Mouse (Mus musculus) embryo, embryonic 11.5 days (tissue): ENCODE measurements at regions not wholly inside any gene's neighbourhood (a gene's known extent, or its start where the extent isn't known, plus 50 kb on each side); places are given as distances from the start of the nearest gene placed in this dataset.

Experiments
- DNase-seq: peaks from one replicate; pipeline ENCODE4 v3.0.0-alpha.2; 2012; ENCODE audit warnings: low read depth, low spot score

DNA sequence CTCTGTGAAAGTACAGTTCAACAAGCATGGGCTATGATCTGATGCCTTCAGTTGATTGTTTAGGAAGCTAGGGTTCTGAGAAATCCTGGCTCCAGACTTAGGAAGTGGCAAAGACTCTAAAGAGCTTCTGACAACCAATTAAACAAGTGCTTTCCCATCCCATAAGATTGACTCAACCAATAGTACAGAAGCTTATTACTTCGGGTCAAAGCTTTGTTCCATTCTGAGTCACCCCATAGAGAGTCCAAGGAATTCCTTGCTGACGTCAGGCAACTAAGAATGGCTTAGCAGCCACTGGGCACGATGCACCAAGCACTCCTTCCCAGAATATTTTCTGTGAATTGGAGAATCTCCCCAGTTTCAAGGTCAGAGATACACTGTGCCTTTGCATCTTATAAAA is 59.0 kb upstream of the Ntm start:
- no peak for DNase-seq

- no peak for DNase-seq
Measured at GRCm38 (mm10) chr9:30025275-30025674, 62.3 kb upstream of the Ntm start.

DNA sequence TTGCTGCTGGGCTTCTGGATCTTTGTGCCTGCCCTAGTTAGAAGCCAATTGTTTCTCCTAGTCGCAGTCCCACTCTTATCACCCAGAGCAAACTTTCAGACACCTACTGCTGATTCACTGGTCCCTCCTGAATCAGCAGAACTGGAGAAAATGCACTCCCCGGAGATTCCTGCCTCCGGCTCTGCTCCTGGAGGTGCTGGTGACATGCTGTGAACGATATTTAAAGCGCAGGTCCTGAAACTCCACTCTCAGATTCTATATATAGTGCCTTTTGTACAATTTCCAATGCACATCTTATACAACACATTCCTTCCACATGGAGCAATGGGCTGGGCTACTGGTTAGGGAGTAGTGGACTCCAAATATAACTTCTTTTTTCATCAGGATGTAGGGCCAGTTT is 64.0 kb upstream of the Ntm start:
- DNase-seq = no peak

GRCm38 (mm10) chr9:30040396-30040795 is 77.5 kb upstream of the Ntm start:
- DNase-seq = peak; percentile 7

GRCm38 (mm10) chr9:30064551-30064950 is 101.6 kb upstream of the Ntm start:
- no peak for DNase-seq

- DNase-seq = no peak
Measured at GRCm38 (mm10) chr9:30067980-30068379, 105.0 kb upstream of the Ntm start.

DNA sequence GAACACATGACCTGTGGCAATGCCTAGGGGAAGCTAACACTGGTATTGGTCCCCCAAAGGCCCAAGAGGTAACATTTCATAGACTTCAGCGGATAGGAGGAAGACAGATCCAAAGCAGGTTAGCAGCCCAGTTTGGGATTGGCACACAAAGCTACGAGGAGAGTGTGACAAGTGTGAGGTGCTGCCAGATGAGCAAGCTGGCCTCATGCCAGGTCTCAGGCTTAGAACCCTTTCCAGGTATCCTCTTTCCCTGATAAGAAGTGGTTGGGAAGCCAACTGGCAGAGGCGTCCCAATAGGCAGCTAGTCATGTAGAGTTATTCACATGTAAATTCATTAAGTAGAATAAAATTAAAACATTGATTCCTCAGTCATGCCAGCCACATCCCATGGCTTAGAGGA is 112.3 kb upstream of the Ntm start:
- no peak for DNase-seq

DNA sequence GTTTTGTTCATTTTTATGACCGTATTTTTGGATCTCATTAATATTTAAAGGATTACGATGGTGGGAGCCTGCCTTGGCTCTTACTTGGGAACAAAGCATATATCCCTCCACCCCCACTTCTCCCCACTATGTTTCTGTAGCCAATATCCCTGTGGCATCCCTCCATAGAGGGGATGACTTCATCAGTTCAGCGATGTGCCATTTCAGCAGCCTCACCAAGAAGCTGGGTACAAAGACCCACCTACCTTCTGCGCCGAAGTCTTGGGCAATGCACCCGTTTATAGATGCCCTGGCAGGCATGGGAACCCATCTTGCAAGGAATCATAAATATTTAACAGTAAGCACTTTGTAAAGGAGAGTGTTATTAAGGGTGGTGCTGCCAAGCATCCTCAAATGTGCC is 113.1 kb upstream of the Ntm start:
- no peak for DNase-seq

GRCm38 (mm10) chr9:30076482-30076881 is 113.5 kb upstream of the Ntm start:
- no peak for DNase-seq

- no peak for DNase-seq
Measured at GRCm38 (mm10) chr9:30101942-30102341, 139.0 kb upstream of the Ntm start.

- DNase-seq = no peak
Measured at GRCm38 (mm10) chr9:30122371-30122770, 159.4 kb upstream of the Ntm start.

DNA sequence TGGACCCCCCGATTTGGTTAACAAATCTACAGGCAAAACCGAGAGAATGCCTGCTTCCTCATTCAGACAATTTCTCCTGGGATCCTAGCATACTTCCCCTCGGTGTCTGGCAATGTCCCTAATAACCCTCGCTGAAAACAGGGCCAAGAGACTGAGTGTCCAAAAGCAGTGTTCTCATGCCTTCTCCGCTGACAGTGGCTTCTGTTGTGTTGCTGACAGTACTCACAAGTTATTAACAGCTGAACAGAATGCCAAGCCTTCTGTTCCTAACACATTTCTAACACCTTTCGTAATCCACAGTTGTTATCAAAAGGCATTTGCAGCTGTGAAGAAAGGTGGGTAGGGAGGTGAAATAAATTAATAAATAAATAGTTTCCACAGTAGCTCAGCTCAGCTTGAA is 166.2 kb upstream of the Ntm start:
- no peak for DNase-seq

DNA sequence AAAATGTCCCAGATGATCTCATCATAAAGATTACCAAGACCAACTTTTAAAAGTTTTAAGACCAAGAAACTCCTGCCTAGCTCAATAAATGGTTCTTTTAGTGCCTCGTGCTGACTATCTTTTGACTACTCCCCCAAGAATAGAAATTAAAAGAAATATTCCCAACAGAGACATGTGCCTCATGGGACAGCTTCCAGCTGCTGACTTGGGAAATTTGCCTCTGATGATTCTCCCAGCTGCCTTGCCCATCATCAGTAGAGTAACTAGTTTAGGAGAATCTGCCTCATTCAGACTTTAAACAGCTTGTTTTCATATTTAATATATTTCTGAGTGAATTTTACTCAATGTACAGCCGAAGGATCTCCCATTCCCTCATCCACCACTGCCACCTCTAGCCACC is 168.7 kb upstream of the Ntm start:
- DNase-seq = no peak

DNA sequence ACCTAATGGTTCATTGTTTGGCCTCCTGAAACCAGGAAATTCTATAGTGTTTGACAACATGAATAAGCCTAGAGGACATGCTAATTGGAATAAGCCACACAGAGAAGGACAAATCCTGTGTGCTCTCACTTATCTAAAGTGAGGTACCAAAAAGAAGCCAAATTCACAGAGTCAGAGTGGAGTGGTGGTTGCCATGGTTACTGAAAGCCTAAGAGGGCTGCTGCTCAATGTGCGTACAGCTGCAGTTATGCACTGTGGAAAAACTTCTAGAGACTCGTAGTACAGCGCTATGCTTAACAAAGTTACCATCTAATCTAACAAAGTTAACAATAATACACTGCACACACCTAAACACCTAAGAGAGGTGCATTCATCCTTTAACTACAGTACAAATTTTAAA is 171.4 kb upstream of the Ntm start:
- DNase-seq = no peak

DNA sequence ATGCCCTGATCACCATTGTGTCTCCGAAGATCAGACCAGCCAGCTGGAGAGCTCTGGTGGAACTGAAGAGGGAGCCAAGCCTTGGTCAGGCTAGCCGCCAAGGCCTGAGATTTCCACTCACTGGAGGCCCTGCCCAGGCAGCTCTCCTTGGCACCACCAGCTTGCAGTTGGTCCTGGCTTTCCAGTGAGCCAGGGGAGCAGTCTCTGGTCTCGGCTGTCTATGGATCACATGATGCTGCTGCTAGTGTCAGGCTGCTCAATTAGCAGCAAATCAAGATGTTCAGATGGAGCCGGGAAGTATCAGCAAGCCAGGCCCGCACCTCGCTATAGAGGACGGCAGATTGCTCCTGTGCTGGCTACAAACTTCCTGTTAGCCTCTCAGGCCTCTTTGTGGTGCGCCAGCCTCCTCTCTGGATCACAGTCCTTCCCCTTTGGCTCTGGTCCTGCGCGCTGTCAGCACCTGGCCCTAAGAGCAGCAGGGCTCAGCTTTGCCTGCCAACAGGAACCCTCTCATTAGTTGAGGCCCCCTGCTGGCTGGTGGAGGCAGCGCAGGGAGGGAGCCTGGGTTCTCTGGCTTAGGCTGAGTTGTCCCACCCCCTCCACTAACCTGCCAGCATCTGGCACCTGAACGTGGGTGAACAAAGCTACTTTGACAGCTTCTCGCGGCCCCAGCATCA is 174.8 kb upstream of the Ntm start:
- peak; percentile 48 for DNase-seq

- no peak for DNase-seq
Measured at GRCm38 (mm10) chr9:30140188-30140587, 177.2 kb upstream of the Ntm start.

DNA sequence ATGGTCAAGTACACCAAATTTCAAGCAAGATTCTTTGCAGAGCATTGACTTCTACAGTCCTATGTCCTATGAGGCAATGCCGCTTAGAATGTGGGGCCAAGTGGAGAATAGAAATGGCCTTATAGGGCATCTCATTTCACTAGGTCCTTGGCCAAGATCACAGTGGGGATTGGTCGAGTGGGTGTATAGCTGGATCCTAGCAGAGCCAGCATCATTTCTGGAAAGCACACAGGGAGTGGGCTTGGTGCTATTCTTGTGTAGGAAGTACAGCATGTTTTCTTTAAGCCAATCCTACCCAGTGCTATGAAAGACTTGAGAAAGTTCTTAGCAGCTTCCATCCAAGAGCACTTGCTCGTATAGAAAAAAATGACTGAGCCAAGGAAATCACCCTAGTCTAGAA is 178.2 kb upstream of the Ntm start:
- no peak for DNase-seq

GRCm38 (mm10) chr9:30142806-30143458 is 180.0 kb upstream of the Ntm start:
- DNase-seq = no peak

DNA sequence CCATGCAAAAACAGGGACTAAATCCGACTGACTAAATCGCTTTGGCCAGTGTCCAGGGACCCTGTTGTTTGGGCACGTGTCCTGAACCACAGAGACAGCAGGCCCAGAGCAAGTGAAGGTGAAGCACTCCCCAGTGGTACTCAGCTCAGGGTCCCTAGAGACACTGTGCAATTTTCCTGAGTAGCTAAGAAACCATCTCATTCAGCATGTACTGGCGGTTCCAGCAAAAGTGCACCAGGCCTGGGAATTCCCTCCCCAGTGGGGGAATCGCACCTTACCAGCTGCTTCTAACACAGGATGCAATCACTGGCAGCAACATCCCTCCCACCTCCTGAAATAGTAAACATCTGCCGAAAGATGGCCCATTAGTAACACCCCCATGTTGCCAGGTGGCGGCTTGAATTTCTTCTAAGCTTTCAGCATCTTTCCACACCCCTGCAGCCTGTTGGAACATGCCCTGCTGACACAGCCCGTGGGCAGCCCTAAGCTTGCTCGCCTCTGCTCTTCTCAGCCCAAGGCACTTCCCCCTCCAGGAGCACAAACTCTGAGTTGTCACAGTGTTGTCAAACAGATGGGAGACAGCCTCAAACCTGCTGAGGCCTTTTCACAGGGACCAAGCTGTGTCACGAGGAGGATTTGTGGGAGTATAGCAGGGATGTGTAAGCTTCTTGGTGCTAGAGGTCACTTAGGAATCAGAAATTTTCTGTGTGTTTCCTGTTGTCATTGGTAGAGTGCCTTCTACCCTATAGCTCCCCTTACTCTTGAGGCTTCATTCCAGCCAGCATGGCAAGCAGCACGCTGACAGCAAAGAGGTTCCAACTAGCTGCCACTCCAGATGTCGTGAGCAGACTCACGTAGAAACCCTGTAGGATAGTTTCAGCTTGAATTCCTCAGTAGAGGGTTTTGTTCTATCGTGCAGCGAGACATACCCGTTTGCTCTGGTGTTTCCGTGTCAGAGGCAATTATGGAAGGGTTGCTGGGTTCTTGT is 186.8 kb upstream of the Ntm start:
- no peak for DNase-seq

- no peak for DNase-seq
Measured at GRCm38 (mm10) chr9:30151173-30151572, 188.2 kb upstream of the Ntm start.

GRCm38 (mm10) chr9:30166235-30166752 is 203.4 kb upstream of the Ntm start:
- no peak for DNase-seq

- no peak for DNase-seq
Measured at GRCm38 (mm10) chr9:30167223-30167622, 204.3 kb upstream of the Ntm start.
